12 mouse cellular contexts compared by ENCODE assay signal in the genomic region with DNA sequence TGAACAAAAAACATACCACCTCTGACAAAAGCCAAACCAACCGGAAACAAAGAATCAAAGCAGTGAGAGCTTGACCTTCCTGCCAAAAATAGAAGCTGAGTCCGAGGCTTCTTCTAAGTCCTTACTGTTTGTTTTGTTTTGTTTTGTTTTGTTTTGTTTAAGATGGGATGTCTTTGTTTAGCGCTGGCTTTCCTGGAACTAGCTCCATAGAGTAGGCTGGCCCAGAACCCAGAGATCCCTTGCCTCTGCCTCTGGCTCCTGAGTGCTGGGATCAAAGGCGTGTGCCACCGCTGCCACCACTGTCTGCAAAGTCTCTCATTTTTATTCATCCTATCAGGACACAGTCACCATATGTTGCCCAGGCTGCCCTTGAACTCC. TPM values are rescaled to one million over a fixed set of nuclear protein-coding genes. Genes with fewer than 3 reads are reported as not detected.
DNase-seq lines count a peak whose midpoint lies in the region; ATAC-seq and TF ChIP-seq lines count a peak whose summit lies in the region.
"Had no signal": no experiment of that assay in that cellular context is flagged by ENCODE, and none has a peak within 500 bp of the region (broad histone marks: within the 10 kb centered on the region; RNA-seq: fewer than 3 reads in every experiment).

No protein-coding gene starts in this region.

- H3K9ac ChIP-seq in heart, embryonic 15.5 days = no peak overlapping the region
- H3K9ac ChIP-seq in embryonic facial prominence, embryonic 15.5 days = no peak overlapping the region
- H3K9ac ChIP-seq in lung, postnatal 0 days (replicated peaks; ENCODE audit: low read depth) = no peak overlapping the region

- H3K4me1 ChIP-seq in heart, embryonic 15.5 days (replicated peaks) = peaks cover 46% of the 10 kb centered on the region
- peaks cover 39% of the 10 kb centered on the region for H3K4me1 ChIP-seq in embryonic facial prominence, embryonic 15.5 days
- H3K4me1 ChIP-seq in lung, postnatal 0 days (ENCODE audit: insufficient read depth, low read depth, low read length) = peaks cover 17% of the 10 kb centered on the region; the same call in 1 of the 2 replicates

- peak; percentile 69 for TF ChIP-seq EP300 in lung, postnatal 0 days (IDR thresholded peaks at IDR 0.05)

- H3K4me3 ChIP-seq in heart, embryonic 15.5 days = no peak overlapping the region
- H3K4me3 ChIP-seq in embryonic facial prominence, embryonic 15.5 days (replicated peaks) = no peak overlapping the region
- no peak overlapping the region for H3K4me3 ChIP-seq in lung, postnatal 0 days (ENCODE audit: low read depth, low read length)
- H3K4me3 ChIP-seq: forebrain, embryonic 10.5 days had no signal

- H3K4me2 ChIP-seq in heart, embryonic 15.5 days = no peak overlapping the region
- no peak overlapping the region for H3K4me2 ChIP-seq in embryonic facial prominence, embryonic 15.5 days (replicated peaks)
- no peak overlapping the region for H3K4me2 ChIP-seq in lung, postnatal 0 days (replicated peaks; ENCODE audit: low read depth, low read length)

- no peaks in the 10 kb centered on the region for H3K27me3 ChIP-seq in heart, embryonic 15.5 days
- no peaks in the 10 kb centered on the region for H3K27me3 ChIP-seq in embryonic facial prominence, embryonic 15.5 days
- H3K27me3 ChIP-seq in lung, postnatal 0 days (replicated peaks; ENCODE audit: insufficient read depth, low read length) = no peaks in the 10 kb centered on the region

- ATAC-seq in heart, embryonic 15.5 days (replicated peaks; ENCODE audit: insufficient number of reproducible peaks, insufficient read depth, low FRiP score, low read depth) = no peak
- ATAC-seq in embryonic facial prominence, embryonic 15.5 days (ENCODE audit: insufficient number of reproducible peaks, low FRiP score, low TSS enrichment, low read depth) = no peak
- ATAC-seq in lung, postnatal 0 days = peak; percentile 23

- DNase-seq in heart, postnatal 4 days = no peak
- DNase-seq in lung, adult 18-20 months = peak; percentile 32 to 41
- DNase-seq in lung, postnatal 25 days (ENCODE audit: low spot score) = no peak
- DNase-seq in lung, postnatal 0 days (ENCODE audit: low spot score) = peak; percentile 56
- DNase-seq in urinary bladder, postnatal 10 days (ENCODE audit: low spot score) = no peak
- no peak for DNase-seq in adipocyte (ENCODE audit: low spot score)
- DNase-seq: cerebellum, postnatal 36 days; gastrocnemius, postnatal 14 days; kidney, adult 18-20 months had no signal

- TF ChIP-seq CTCF in lung, postnatal 0 days (IDR thresholded peaks at IDR 0.05) = no peak

- H3K36me3 ChIP-seq in heart, embryonic 15.5 days = no peaks in the 10 kb centered on the region
- H3K36me3 ChIP-seq in embryonic facial prominence, embryonic 15.5 days = no peaks in the 10 kb centered on the region
- H3K36me3 ChIP-seq in lung, postnatal 0 days (ENCODE audit: insufficient read depth, low read length) = no peaks in the 10 kb centered on the region
- H3K36me3 ChIP-seq: forebrain, embryonic 10.5 days had no signal

- peak overlapping the region; percentile 93 for H3K27ac ChIP-seq in heart, embryonic 15.5 days
- H3K27ac ChIP-seq in embryonic facial prominence, embryonic 15.5 days (replicated peaks) = peak overlapping the region; percentile 23; the same call in 1 of the 2 replicates
- peak overlapping the region; percentile 85 for H3K27ac ChIP-seq in lung, postnatal 0 days (ENCODE audit: low read length)

- 59% methylated on average over 5 of the region's 5 CpGs for WGBS in heart, embryonic 15.5 days
- WGBS in embryonic facial prominence, embryonic 15.5 days = 64% methylated on average over 5 of the region's 5 CpGs
- WGBS in lung, postnatal 0 days = 42% methylated on average over 5 of the region's 5 CpGs

- no peaks in the 10 kb centered on the region for H3K9me3 ChIP-seq in heart, embryonic 15.5 days (replicated peaks)
- H3K9me3 ChIP-seq in embryonic facial prominence, embryonic 15.5 days (replicated peaks) = no peaks in the 10 kb centered on the region
- H3K9me3 ChIP-seq in lung, postnatal 0 days (ENCODE audit: low read length) = no peaks in the 10 kb centered on the region
- H3K9me3 ChIP-seq: forebrain, embryonic 10.5 days had no signal

RNA-seq across cellular contexts. Expression of gene Paqr7, which starts 1.0 kb away (rescaled TPM):
- 11.7 and 11.9 TPM in 2 replicates for polyA plus RNA-seq in heart, embryonic 15.5 days (2015; fragmentation: Nextera tagmentation; extraction: Ambion mirVana)
- 1 to 10 TPM; 8.2 to 9.0 TPM for total RNA-seq in heart, postnatal 4 days (2021)
- polyA plus RNA-seq in embryonic facial prominence, embryonic 15.5 days (2015; fragmentation: Nextera tagmentation; extraction: Ambion mirVana) = 5.7 and 7.2 TPM in 2 replicates
- 27.5 and 33.0 TPM in 2 replicates for polyA plus RNA-seq in lung, postnatal 0 days (2015; fragmentation: Nextera tagmentation; extraction: Ambion mirVana)

RNA-seq across cellular contexts. Expression of gene Aunip, which starts 15.3 kb away (rescaled TPM):
- 7.3 and 7.9 TPM in 2 replicates for polyA plus RNA-seq in heart, embryonic 15.5 days (2015; fragmentation: Nextera tagmentation; extraction: Ambion mirVana)
- total RNA-seq in heart, postnatal 4 days (2021) = 1 to 10 TPM; 2.9 to 3.6 TPM
- 8.8 and 8.9 TPM in 2 replicates for polyA plus RNA-seq in embryonic facial prominence, embryonic 15.5 days (2015; fragmentation: Nextera tagmentation; extraction: Ambion mirVana)
- 0.84 and 1.6 TPM in 2 replicates for polyA plus RNA-seq in lung, postnatal 0 days (2015; fragmentation: Nextera tagmentation; extraction: Ambion mirVana)

RNA-seq across cellular contexts. Expression of gene Stmn1, which starts 27.4 kb away (rescaled TPM):
- polyA plus RNA-seq in heart, embryonic 15.5 days (2015; fragmentation: Nextera tagmentation; extraction: Ambion mirVana) = 947 and 956 TPM in 2 replicates
- total RNA-seq in heart, postnatal 4 days (2021) = 100 to 1,000 TPM; 312 to 327 TPM
- polyA plus RNA-seq in embryonic facial prominence, embryonic 15.5 days (2015; fragmentation: Nextera tagmentation; extraction: Ambion mirVana) = 1,403 and 1,438 TPM in 2 replicates
- polyA plus RNA-seq in lung, postnatal 0 days (2015; fragmentation: Nextera tagmentation; extraction: Ambion mirVana) = 260 and 357 TPM in 2 replicates

RNA-seq across cellular contexts. Expression of gene Mtfr1l, which starts 39.7 kb away (rescaled TPM):
- polyA plus RNA-seq in heart, embryonic 15.5 days (2015; fragmentation: Nextera tagmentation; extraction: Ambion mirVana) = 147 and 152 TPM in 2 replicates
- 100 to 1,000 TPM; 145 to 150 TPM for total RNA-seq in heart, postnatal 4 days (2021)
- polyA plus RNA-seq in embryonic facial prominence, embryonic 15.5 days (2015; fragmentation: Nextera tagmentation; extraction: Ambion mirVana) = 111 and 116 TPM in 2 replicates
- polyA plus RNA-seq in lung, postnatal 0 days (2015; fragmentation: Nextera tagmentation; extraction: Ambion mirVana) = 169 and 188 TPM in 2 replicates

RNA-seq across cellular contexts. Expression of gene Selenon, which starts 56.4 kb away (rescaled TPM):
- 30.8 and 42.0 TPM in 2 replicates for polyA plus RNA-seq in heart, embryonic 15.5 days (2015; fragmentation: Nextera tagmentation; extraction: Ambion mirVana)
- total RNA-seq in heart, postnatal 4 days (2021) = 10 to 100 TPM; 46.4 to 49.9 TPM
- 19.8 and 29.8 TPM in 2 replicates for polyA plus RNA-seq in embryonic facial prominence, embryonic 15.5 days (2015; fragmentation: Nextera tagmentation; extraction: Ambion mirVana)
- polyA plus RNA-seq in lung, postnatal 0 days (2015; fragmentation: Nextera tagmentation; extraction: Ambion mirVana) = 13.6 and 17.7 TPM in 2 replicates

Comparison
In these comparisons a context has a peak if more than half of its experiments do, and no peak if none do; other contexts are left out.
1. DNase-seq: peak in lung, adult 18-20 months (2 of 2) and lung, postnatal 0 days (single experiment); none in heart, postnatal 4 days (single experiment), lung, postnatal 25 days (single experiment), urinary bladder, postnatal 10 days (single experiment) and adipocyte (single experiment).
2. H3K27ac ChIP-seq: peak in every context shown above with its lines; median percentile 93 in heart, embryonic 15.5 days; 85 in lung, postnatal 0 days; 23 in embryonic facial prominence, embryonic 15.5 days.